Mouse (Mus musculus) urinary bladder, postnatal 36 days (tissue): ENCODE data around the gene Vmn2r25.
"Not testable (repeated sequence)": the region's sequence is repeated elsewhere in the genome, so short reads cannot be mapped to it uniquely, and the experiment has no call there.

Source experiments
- DNase-seq, 2 experiments: peaks; one replicate each; pipeline ENCODE4 v3.0.0; 2022; ENCODE audit warnings: low spot score in 2 of 2, mixed read lengths in 1 of 2

Vmn2r25 gene

GRCm38 (mm10) chr6:123853363-123853762, at the start of gene Vmn2r25:
Vmn2r25 (minus strand) TSS chr6:123853463.
- DNase-seq, result not testable (repeated sequence)

- no peak for DNase-seq
These were observed 33.3 kb downstream of the Vmn2r25 start for GRCm38 (mm10) chr6:123819951-123820350.

GRCm38 (mm10) chr6:123810291-123810690, 43.0 kb downstream of the Vmn2r25 start:
- DNase-seq, result not testable (repeated sequence)

GRCm38 (mm10) chr6:123793746-123794145, 59.5 kb downstream of the Vmn2r25 start:
- DNase-seq, result no peak

GRCm38 (mm10) chr6:123784857-123785256, 68.4 kb downstream of the Vmn2r25 start:
- DNase-seq, result no peak

GRCm38 (mm10) chr6:123778579-123778978, 74.7 kb downstream of the Vmn2r25 start, which contains the start of gene Vmn2r24:
Vmn2r24 (plus strand) TSS chr6:123778879.
- DNase-seq, result no peak
